Mouse (Mus musculus): ENCODE measurements at regions not wholly inside any gene's neighbourhood (a gene's known extent, or its start where the extent isn't known, plus 50 kb on each side); places are given as distances from the start of the nearest gene placed in this dataset.

- DNase-seq (ENCODE audit: low spot score) = no peak
Measured at GRCm38 (mm10) chr3:101691937-101692604, 87.6 kb upstream of the Atp1a1 start.

GRCm38 (mm10) chr3:101690779-101691178 is 86.3 kb upstream of the Atp1a1 start:
- DNase-seq (ENCODE audit: low spot score) = no peak

- no peak for DNase-seq (ENCODE audit: low spot score)
Measured at GRCm38 (mm10) chr3:101690222-101690621, 85.7 kb upstream of the Atp1a1 start.

GRCm38 (mm10) chr3:101685203-101685602 is 80.7 kb upstream of the Atp1a1 start:
- no peak for DNase-seq (ENCODE audit: low spot score)

- DNase-seq (ENCODE audit: low spot score) = no peak
Measured at GRCm38 (mm10) chr3:101672943-101673342, 68.5 kb upstream of the Atp1a1 start.

- no peak for DNase-seq (ENCODE audit: low spot score)
Measured at GRCm38 (mm10) chr3:101670561-101671001, 66.1 kb upstream of the Atp1a1 start.

- no peak for DNase-seq (ENCODE audit: low spot score)
Measured at GRCm38 (mm10) chr3:101669743-101670142, 65.3 kb upstream of the Atp1a1 start.

- no peak for DNase-seq (ENCODE audit: low spot score)
Measured at GRCm38 (mm10) chr3:101667767-101668387, 63.4 kb upstream of the Atp1a1 start.

- DNase-seq (ENCODE audit: low spot score) = no peak
Measured at GRCm38 (mm10) chr3:101667186-101667585, 62.7 kb upstream of the Atp1a1 start.

GRCm38 (mm10) chr3:101666583-101666982 is 62.1 kb upstream of the Atp1a1 start:
- no peak for DNase-seq (ENCODE audit: low spot score)

GRCm38 (mm10) chr3:101661184-101661992 is 56.9 kb upstream of the Atp1a1 start:
- DNase-seq (ENCODE audit: low spot score) = no peak

- DNase-seq (ENCODE audit: low spot score) = no peak
Measured at GRCm38 (mm10) chr3:101660635-101661034, 56.2 kb upstream of the Atp1a1 start.

GRCm38 (mm10) chr3:101660176-101660575 is 55.7 kb upstream of the Atp1a1 start:
- DNase-seq (ENCODE audit: low spot score) = no peak

- no peak for DNase-seq (ENCODE audit: low spot score)
Measured at GRCm38 (mm10) chr3:101657979-101658378, 53.5 kb upstream of the Atp1a1 start.

GRCm38 (mm10) chr3:101654720-101655119 is 50.2 kb upstream of the Atp1a1 start:
- no peak for DNase-seq (ENCODE audit: low spot score)
